Mouse (Mus musculus) 416B (cell line): ENCODE measurements around the gene Usb1.
A peak's percentile ranks its signal among the peaks of the same experiment; 100 is the strongest.
"Not testable (repeated sequence)": the region's sequence is repeated elsewhere in the genome, so short reads cannot be mapped to it uniquely, and the experiment has no call there.

Experiments
- DNase-seq: peaks from one replicate; pipeline ENCODE4 v3.0.0; 2011; ENCODE audit warnings: low read depth

The Usb1 gene

GRCm38 (mm10) chr8:95375374-95375930, 43.4 kb downstream of the Usb1 start:
- DNase-seq, result no peak

GRCm38 (mm10) chr8:95376309-95376999, 44.4 kb downstream of the Usb1 start:
- no peak for DNase-seq

DNA sequence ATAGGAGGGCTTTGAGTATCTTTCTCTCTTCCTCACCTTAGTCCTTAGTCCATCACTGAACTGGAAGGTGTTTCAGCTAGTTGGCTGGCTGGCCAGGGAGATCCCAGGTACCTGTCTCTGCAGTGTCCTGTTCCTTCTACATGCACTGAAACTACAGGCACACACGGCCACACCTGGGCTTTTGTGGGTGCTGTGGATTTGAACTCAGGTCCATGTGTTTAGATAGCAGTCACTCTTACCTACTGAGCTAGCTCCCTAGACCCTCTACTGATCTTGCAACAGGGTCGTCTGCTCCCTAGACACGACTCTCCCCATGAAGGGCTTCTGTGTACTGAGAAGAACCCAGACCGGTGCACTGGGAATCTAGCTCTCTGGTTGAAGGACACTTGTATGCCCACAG, 45.0 kb downstream of the Usb1 start:
- DNase-seq, result no peak

DNA sequence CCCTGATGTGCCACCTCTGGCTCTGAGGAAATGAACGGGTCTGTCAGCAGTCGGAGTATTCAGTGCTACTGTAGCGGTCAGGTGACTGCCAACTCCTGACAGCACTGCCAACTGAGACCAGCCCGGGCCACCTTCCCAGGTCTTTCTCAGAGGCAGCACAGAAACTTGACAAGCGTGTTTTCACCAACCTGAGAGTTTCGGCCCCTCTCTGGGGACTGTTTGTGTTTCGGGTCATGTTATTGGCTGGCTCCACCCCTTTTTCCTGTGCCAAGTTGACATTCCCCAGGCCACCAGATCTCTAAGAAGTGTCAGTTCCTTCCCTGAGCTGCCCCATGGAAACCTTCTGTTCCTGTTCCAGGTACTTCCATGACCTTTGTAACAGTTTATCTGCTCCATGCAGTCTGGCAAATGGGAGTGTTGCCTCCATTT, 45.8 kb downstream of the Usb1 start:
- DNase-seq, result no peak

DNA sequence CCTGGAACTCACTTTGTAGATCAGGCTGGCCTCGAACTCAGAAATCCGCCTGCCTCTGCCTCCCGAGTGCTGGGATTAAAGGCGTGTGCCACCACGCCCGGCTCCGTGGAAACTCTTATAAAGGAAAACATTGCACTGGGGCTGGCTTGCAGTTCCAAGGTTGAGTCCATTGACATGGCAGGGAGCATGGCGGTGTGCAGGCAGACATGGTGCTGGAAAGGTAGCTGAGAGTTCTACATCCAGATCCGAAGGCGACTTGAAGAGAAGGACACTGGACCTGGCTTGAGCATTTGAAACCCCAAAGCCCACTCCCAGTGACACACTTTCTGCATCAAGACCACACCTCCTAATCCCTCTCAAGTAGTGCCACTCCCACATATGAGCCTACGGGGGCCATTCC, 46.8 kb downstream of the Usb1 start:
- not testable (repeated sequence) for DNase-seq

DNA sequence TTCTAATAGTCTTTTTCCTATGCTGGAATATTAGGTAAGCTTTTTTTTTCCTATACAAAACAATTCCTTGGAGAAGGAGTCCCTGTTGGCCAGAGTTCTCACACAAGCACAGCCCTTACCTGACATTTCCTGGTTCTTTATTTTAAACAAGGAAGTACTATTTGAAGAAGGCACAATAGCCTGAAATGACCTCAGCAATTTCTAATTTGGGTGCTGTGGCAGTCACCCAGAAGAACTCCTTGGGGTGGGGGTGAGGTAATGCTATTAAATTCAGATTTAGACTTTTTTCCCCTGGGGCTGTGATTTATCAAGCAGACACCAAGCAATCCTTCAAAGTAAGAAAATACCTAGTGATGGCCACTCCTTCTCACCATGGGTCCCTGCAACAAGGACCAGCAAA, 48.9 kb downstream of the Usb1 start:
- DNase-seq, result no peak

DNA sequence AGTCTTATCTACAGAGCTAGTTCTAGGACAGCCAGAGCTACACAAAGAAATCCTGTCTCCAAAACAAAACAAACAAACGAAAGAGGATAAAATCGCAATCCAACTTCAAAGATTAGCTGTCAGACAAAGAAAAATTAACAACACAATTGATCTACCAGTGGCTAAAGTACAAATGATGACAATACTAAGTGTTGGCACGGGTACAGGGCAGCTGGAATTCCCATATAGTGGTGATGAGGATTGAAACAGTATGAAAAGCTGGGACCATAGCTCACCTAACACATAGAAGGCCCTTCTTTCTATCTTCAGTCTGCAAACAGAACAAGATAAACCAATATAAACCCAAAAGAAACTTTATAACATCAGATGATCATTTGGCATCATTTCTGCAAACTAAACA, 49.5 kb downstream of the Usb1 start:
- no peak for DNase-seq

DNA sequence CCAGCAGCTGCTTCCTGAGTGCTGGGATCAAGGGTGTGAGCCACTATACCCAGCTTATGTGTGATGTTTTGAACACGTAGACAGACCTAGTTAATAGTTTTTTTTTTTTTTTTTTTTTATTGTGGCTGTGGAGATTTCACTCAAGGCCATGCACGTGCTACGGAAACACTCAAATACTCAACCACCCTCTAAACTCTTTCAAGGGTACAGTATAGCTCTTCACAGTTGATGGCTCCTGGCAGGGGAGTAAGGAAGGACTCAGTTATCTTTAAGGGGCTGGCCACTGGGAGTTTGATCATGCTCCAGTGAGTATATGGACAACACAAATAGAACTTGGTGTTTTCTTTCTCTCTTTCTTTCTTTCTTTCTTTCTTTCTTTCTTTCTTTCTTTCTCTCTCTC, 52.4 kb downstream of the Usb1 start:
- DNase-seq, result no peak

DNA sequence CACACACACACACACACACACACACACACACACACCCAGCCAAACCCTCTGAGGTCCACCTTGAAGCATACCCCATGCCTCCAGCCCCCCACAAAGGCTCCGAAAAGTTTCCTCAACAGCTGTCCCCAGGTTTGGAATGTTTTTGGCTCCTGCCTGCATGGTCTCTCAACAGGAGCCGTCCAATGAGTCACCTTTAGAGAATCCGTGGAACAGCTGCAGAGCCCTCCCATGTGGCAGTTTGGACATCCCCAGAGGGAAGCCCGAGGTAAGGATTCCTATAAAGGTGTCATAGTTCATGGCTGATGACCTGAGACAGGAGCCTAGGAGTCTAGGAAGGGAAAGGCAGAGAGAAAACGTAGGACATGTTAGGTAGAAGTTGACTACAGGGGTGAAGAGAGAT, 54.0 kb downstream of the Usb1 start:
- no peak for DNase-seq

- no peak for DNase-seq
These were observed 55.1 kb downstream of the Usb1 start for GRCm38 (mm10) chr8:95387221-95387620.

- no peak for DNase-seq
These were observed 55.9 kb downstream of the Usb1 start for GRCm38 (mm10) chr8:95387936-95388335.

DNA sequence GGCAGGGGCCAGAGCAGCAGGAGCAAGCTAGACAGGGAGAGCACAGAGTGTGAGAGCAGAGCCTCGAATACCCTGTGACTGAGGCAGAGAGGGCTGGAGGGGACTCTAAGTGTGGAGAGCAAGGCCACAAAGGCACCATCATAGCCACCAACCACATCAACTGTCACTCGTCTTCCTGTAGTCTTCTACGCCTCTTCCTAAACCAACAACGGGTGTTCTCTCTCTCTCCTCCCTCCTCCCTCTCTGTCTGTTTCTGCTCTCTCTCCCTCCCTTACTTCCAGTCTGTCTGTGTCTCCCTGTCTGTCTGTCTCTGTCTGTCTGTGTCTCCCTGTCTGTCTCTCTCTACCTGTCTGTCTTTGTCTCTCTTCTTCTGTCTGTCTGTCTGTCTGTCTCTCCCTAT, 58.2 kb downstream of the Usb1 start:
- DNase-seq, result peak; percentile 65

DNA sequence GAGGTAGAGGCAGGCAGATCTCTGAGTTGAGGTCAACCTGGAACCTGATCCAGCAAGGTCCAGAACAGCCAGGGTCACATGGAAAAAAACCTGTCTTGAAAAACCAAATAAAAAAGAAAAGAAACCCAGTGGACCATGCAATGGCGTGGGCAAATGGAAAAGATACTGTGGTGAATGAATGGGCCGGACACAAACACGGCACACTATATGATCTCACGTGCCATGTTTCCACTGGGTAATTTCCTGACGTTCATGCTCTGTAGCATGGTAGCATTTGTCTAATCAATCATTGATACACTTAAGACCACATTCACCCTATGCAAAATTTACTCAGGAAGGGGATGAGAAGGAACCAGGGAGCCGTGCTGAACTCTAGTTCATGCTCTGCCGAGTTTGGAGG, 59.0 kb downstream of the Usb1 start:
- DNase-seq, result no peak

DNA sequence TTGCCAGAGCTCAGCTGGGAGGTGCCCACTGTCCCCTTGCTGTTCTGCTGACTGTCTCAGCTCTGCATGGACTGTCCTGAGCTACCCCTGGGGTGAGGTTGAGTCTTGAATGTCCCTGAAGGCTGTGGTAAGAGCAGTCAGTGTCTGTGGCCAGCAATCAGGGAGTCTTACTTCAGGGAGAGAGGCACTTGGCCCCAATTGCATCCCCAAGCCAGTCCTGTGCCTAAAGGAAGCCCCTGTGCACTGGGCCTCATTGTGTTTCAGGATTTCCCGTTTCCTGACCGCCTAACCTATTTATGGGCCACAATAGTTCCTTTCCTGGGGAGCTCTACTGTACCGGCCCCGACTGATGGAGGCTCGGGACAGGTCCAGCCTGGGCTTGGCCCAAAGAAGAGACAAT, 60.5 kb downstream of the Usb1 start:
- peak; percentile 41 for DNase-seq

GRCm38 (mm10) chr8:95395186-95395918, 63.3 kb downstream of the Usb1 start:
- DNase-seq, result no peak

DNA sequence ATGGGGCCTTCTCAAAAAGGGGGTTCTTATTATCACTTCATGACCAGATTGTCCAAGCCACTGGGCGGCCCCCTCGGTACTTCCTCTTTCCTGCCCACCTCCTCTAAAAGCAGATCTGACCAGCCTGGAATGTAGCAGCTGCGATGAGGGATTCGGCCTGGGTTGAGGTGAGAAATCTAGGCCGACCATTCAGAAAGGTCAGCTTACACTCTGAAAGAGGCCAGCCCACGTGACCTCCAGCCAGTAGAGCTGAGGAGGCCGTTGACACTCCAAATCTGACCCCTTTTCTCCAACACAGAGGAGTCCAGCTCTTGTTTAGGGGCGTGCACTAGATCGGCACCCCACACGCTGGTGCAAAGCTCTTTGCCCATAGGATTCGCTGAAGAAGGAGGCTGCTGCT, 64.7 kb downstream of the Usb1 start:
- no peak for DNase-seq
